Mouse (Mus musculus): ENCODE results near the gene Smim6.
A peak's percentile ranks its signal among the peaks of the same experiment; 100 is the strongest.

Smim6 gene

DNA sequence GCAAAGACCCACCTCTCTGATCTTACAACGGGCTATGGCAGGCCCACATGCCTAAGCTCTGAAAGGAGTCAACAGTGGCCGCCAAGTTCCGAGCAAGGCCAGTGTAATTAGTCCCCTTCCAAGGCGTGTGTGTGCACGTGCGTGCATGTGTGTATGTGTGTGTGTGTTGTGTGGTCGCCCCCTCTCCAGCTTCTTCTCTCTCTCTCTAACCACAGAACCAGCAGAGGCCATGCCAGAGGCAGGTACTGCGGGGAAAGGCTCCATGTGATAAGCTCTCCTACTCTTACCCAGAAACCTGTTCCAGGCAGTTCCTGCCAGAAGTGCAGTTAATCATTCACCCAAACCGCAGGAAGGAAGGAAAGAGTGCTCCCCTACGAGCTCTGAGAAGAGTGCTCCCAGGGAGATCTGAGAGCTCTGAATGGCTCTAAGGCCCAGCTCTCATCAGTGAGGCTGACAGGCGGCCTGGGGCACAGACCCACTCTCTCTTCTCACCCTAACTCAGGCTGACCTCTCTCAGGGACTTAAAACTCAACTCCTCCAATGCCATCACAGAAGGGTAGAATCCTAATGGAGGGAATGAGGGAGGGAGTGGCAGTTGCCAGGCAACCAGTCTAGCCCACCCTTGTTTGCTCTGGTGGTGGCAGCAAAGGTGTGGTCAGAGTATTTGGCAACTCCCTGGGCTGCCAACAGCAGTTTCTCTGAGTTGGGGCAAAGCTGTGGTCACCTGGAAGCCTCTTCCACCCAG is at the start of gene Smim6:
Gene Smim6, plus strand, starts transcription at position 386 of the 745 bp plus-strand sequence.
- DNase-seq (ENCODE audit: low spot score), result peak; percentile 76

DNA sequence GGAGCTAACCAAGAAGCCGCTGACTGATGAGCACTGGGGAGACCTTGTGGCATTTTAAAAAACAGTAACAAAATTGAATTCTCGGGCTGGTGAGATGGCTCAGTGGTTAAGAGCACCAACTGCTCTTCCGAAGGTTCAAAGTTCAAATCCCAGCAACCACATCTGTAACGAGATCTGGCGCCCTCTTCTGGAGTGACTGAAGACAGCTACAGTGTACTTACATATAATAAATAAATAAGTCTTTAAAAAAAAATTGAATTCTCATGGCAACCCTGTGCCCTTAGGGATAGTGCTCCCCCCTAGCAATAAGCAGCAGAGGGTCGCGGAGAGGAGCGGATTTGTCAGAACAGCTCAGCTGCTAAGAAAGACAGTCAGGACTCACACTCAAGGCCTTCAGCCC is 47.9 kb upstream of the Smim6 start:
- DNase-seq (ENCODE audit: low spot score), result no peak

GRCm38 (mm10) chr11:115869393-115869792 is 42.4 kb upstream of the Smim6 start:
- DNase-seq (ENCODE audit: low spot score), result peak; percentile 48

- no peak for DNase-seq (ENCODE audit: low spot score)
Observed at GRCm38 (mm10) chr11:115872437-115872836, 39.4 kb upstream of the Smim6 start.

DNA sequence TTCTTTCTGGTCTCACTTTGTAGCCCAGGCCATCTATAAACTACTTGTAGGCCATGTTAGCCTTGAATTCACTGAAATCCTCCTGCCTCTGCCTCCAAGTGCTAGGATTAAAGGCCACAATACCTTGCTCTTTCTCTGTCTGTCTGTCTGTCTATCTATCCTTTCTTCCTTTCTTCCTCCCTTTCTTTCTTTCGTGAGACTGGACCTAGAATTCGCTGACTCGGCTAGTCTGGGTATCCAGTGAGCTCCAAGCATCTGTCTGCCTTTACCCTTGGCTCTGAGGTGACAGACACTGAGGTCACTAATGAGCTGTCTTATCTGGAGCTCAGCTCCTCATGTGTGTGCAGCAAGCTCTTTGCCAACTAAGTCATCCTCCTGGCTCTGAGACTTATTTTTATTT is 35.9 kb upstream of the Smim6 start:
- DNase-seq (ENCODE audit: low spot score), result no peak

DNA sequence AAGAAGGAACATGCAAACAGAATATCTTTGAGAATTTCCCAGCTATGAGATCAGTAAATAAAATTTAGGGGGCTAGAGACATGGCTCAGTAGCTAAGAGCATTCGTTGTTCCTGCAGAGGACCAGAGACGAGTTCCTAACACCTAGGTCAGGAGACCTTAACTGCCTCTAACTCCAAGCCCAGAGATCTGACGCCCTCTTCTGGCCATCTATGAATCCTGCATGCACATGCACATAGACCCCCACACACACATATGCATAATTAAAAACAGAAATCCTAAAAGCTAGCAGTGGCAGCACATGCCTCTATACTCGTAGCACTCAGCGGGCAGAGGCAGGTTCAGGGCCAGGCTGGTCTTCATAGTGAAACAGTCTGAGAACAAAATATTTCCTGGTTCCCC is 35.4 kb upstream of the Smim6 start:
- DNase-seq (ENCODE audit: low spot score), result no peak

- no peak for DNase-seq (ENCODE audit: low spot score)
Observed at GRCm38 (mm10) chr11:115877174-115877755, 34.6 kb upstream of the Smim6 start.

DNA sequence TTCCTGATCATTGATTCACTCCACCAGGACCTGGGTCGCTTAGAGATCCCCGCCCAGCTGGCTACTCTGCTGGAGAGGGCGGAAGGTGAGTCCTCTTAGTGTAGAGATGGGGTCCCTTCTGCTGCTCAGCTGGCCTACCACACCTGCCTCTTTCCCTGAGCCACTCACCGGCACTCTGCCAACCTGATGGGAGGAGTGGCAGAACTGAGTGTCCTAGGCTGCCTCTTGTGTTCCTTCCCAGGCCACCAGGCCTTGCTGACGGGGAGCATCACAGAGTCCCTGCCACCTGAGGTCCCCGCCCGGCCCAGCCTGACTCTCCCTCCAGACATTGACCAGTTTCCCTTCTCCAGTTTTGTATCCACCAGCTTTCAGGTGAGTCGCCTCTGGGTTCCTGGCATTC is 33.7 kb upstream of the Smim6 start:
- DNase-seq (ENCODE audit: low spot score), result no peak

GRCm38 (mm10) chr11:115881002-115881401 is 30.8 kb upstream of the Smim6 start:
- peak; percentile 48 for DNase-seq (ENCODE audit: low spot score)

DNA sequence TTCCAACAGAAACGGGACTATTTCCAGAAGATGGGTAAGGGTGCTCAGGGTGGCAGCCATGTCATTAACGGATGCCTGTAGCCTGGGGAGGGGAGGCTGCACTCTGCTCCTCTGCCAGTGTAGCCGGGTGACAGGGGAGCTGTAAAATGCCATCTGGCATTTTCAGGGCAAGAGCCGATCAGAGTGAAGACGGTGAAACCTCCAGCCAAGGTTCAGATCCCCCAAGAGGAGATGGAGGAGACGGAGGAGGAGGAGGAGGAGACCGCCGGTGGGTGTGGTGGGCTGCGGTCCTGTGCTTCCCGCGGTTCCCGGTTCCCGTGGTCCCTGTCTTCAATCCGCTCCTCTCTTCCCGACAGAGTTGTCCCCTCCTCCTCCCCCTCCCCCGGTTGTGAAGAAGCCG is 28.6 kb upstream of the Smim6 start:
- DNase-seq (ENCODE audit: low spot score), result no peak

DNA sequence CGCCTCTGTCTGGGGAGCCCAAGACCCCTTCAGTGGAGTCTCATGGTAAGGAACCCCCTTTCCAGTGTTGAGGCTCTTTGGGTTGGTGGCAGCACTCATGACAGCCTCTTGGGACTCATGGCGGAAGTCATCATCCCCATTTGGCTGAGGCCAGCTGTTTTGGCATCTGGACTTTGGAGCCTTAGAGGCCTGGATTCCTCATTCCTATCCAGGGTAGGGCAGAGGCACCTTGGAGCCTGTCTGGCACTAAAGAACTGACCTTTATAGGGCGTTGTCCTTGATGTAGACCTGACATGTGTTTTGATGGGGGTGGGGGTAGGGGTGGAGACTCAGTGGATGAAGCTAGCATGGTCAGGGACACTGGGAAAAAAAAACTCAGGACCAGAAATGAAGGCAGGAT is 27.5 kb upstream of the Smim6 start:
- no peak for DNase-seq (ENCODE audit: low spot score)

- DNase-seq (ENCODE audit: low spot score), result no peak
Observed at GRCm38 (mm10) chr11:115885281-115885680, 26.5 kb upstream of the Smim6 start.

- no peak for DNase-seq (ENCODE audit: low spot score)
Observed at GRCm38 (mm10) chr11:115886446-115886845, 25.4 kb upstream of the Smim6 start.

- DNase-seq (ENCODE audit: low spot score), result no peak
Observed at GRCm38 (mm10) chr11:115888020-115888419, 23.8 kb upstream of the Smim6 start.

- no peak for DNase-seq (ENCODE audit: low spot score)
Observed at GRCm38 (mm10) chr11:115889159-115889558, 22.7 kb upstream of the Smim6 start.

GRCm38 (mm10) chr11:115892213-115892612 is 19.6 kb upstream of the Smim6 start:
- DNase-seq (ENCODE audit: low spot score), result no peak

- DNase-seq (ENCODE audit: low spot score), result no peak
Observed at GRCm38 (mm10) chr11:115893071-115893470, 18.7 kb upstream of the Smim6 start.

- DNase-seq (ENCODE audit: low spot score), result no peak
Observed at GRCm38 (mm10) chr11:115894755-115895520, 16.9 kb upstream of the Smim6 start.

DNA sequence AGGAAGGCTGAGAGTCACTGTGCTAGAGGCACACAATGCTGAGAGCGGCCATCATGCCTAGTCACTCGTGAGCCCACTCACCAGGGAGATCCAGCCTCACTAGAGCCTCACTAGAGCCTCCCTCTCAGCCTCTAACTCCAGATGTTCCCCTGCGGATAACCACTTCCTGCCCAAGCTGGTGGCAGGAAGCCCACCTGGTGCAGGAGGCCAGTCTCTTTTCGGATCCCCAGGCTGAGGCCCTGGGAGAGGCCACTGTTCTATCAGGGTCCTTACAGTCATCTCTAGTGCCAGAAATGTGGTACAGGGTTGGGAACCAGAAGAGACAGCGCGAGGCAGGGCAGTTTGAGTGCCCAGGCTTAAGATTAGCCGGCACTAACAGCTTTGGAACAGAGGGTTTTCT is 13.4 kb upstream of the Smim6 start:
- no peak for DNase-seq (ENCODE audit: low spot score)

- DNase-seq (ENCODE audit: low spot score), result peak; percentile 28
Observed at GRCm38 (mm10) chr11:115898886-115899285, 12.9 kb upstream of the Smim6 start.

- DNase-seq (ENCODE audit: low spot score), result peak; percentile 76
Observed at GRCm38 (mm10) chr11:115899486-115900266, 12.1 kb upstream of the Smim6 start, which contains the start of gene Smim5. Gene Smim5 (plus strand): TSS chr11:115899966.

All from lung, postnatal 25 days (tissue).